Mouse (Mus musculus) olfactory bulb, adult 2 months (tissue): ENCODE data around the gene Nf2.

ENCODE experiments used
- CTCF ChIP-seq: fragments of 200-500 bp; IDR thresholded peaks from 2 replicates; pipeline ENCODE4 v1.5.1; 2012; ENCODE audit warnings: low read depth, mild to moderate bottlenecking, low read length, moderate library complexity; ENCODE audit not compliant: insufficient read depth
- POLR2A ChIP-seq: fragments of 200-500 bp; IDR thresholded peaks from 2 replicates; pipeline ENCODE4 v1.6.1; 2012; ENCODE audit warnings: mild to moderate bottlenecking, low read depth, low read length, moderate library complexity; ENCODE audit not compliant: insufficient read depth

DNA sequence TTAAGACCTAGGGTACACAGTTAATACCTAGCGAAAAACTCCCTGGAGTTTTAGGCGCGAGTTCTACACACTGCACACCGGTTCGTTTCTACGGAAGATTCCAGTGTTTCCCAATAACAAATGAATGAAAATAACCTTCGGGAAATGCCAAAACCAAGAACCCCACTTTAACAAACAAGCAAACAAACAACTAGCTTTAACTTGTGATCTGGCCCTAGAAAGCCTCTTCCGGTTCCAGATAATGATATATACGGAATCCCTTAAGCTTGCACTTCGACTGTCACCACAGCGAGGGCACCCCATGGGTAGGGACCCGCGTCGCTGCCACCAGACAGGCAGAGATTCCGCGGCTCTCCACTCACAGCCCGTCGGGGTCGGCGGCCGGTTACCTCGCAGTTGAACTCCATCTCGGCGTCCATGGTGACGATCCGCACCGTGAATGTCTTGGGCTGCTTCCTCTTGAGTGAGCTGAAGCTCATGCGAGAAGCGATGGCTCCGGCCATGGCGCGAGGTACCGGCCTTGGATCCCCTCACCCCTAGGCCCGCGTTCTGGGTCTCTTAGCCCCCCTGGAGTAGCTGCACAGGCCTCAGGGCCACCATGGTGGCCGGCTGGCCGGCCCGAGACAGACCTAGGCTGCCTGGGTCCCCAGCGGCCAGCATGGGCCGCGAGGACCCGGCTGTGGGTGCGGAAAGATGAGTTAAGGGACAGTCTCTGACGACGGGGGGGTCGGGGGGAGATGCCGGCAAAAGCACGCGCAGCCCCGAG lies 670 bp downstream of the Nf2 start:
- TF ChIP-seq CTCF, result no peak
- TF ChIP-seq POLR2A, result no peak
